Mouse (Mus musculus): ENCODE measurements around the gene Ckm.

DNA sequence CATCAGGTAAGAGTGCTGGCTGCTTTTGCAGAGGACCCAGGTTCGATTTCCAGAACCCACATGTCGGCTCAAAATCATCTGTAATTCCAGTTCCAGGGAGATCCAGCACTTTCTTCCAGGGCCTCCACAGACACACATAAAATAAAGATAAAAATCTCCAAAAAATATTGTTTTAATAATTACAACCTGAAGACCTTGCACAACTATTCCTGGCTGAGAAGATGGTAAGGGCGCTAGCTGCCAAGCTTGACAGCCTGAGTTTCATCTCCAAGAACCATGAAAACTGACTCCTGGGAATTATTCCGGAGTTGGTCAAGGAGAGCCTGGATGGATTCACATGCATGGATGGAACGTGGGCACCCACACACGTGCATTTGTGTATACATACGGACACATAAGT is at the start of gene Ckm:
- TF ChIP-seq CTCF (IDR thresholded peaks at IDR 0.05; ENCODE audit: extremely low read depth, insufficient read depth, low read length) (no peak), POLR2A (IDR thresholded peaks at IDR 0.05; ENCODE audit: extremely low read depth, insufficient read depth, low read length) (no peak)

Data from cortical plate, adult 2 months (tissue).